Mouse (Mus musculus) heart, embryonic 11.5 days (tissue): Measurements from ENCODE around the gene Traf6. TPM values are rescaled to one million over a fixed set of nuclear protein-coding genes. Genes with fewer than 3 reads are reported as not detected.
A peak's percentile ranks its signal among the peaks of the same experiment; 100 is the strongest.

ENCODE experiments used
- ATAC-seq: fragments of 200-750 bp; cut with Nextera tagmentation; replicated peaks from 2 replicates; pipeline ENCODE4 v1.8.0; 2017; ENCODE audit warnings: moderate library complexity; ENCODE audit not compliant: insufficient number of reproducible peaks, low FRiP score, low TSS enrichment
- H3K27ac ChIP-seq: fragments of 300-500 bp; sonication (generic); 2 replicates; pipeline ENCODE4 v1.5.1; 2014; ENCODE audit warnings: mild to moderate bottlenecking, low read depth, low read length
- H3K27me3 ChIP-seq: fragments of 300-500 bp; sonication (generic); 2 replicates; pipeline ENCODE4 v1.6.1; 2014; ENCODE audit warnings: mild to moderate bottlenecking, low read length, mixed read lengths; ENCODE audit not compliant: control insufficient read depth, insufficient read depth
- H3K36me3 ChIP-seq: fragments of 300-500 bp; sonication (generic); 2 replicates; pipeline ENCODE4 v1.6.1; 2014; ENCODE audit warnings: mild to moderate bottlenecking, low read length, moderate library complexity, mixed read lengths; ENCODE audit not compliant: control insufficient read depth, insufficient read depth
- H3K4me1 ChIP-seq: fragments of 300-500 bp; sonication (generic); 2 replicates; pipeline ENCODE4 v1.6.1; 2014; ENCODE audit warnings: low read length; ENCODE audit not compliant: control insufficient read depth, insufficient read depth
- H3K4me2 ChIP-seq: fragments of 300-500 bp; sonication (generic); 2 replicates; pipeline ENCODE4 v1.6.1; 2014; ENCODE audit warnings: mild to moderate bottlenecking, moderate library complexity
- H3K4me3 ChIP-seq: fragments of 300-500 bp; sonication (generic); 2 replicates; pipeline ENCODE4 v1.5.1; 2014; ENCODE audit warnings: low read depth, low read length
- H3K9ac ChIP-seq: fragments of 300-500 bp; sonication (generic); 2 replicates; pipeline ENCODE4 v1.6.1; 2014; ENCODE audit warnings: mild to moderate bottlenecking, low read depth, low read length, moderate library complexity
- H3K9me3 ChIP-seq: fragments of 300-500 bp; sonication (generic); replicated peaks from 2 replicates; pipeline ENCODE4 v1.6.1; 2016; ENCODE audit warnings: low read length; ENCODE audit not compliant: control insufficient read depth
- WGBS: fragments of 180-500 bp; shearing (Covaris S2); extraction: QIAGEN DNeasy Blood & Tissue Kit; methylation state at CpG from one replicate; pipeline ENCODE4 v1.1.7; 2014; ENCODE audit not compliant: insufficient replicate concordance; 5-methylcytosine and 5-hydroxymethylcytosine counted together
- polyA plus RNA-seq: library from polyadenylated mRNA; unstranded; fragments of >200 nt; fragmentation: Nextera tagmentation; extraction: Ambion mirVana; gene quantifications from 2 replicates; pipeline ENCODE4 v1.2.1, GENCODE M21; 2014

The Traf6 gene
- polyA plus RNA-seq, 1 experiment from 2014 or later = 8.3 TPM

DNA sequence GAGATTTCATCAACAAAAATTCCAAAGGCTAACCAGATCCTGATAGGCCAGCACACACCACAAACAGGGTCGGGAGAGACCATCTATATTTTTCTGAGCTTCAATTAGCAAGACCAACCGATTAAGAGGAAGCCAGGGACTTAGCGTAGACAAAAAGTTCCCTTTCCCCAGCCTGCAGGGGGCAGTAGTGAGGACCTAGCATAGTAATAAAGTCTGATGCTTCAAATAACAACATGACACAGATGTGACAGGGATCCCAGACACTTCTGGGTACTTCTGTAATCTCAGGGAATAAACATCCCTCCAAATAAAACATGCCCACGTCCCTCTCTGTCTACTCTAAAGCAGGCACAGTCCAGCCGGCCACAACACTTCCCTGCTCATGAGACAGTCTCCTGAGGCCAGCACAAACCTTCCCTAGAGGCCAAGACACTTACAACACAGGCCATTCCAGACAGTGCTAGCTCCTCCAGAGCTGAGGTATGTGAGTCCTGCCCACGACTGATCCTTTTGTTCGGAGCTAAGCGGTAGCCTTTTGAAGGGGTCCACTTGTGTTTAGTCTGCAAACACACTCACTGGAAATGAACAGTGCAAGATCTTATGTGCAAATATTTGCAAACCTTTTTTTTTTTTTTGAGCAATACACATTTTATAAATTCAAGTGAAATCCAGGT lies 37.6 kb downstream of the Traf6 start:
- no peaks in the 10 kb centered on the region for H3K36me3 ChIP-seq
- H3K4me1 ChIP-seq = no peaks in the 10 kb centered on the region; the same call in 1 of the 2 replicates
- ATAC-seq = no peak
- H3K9me3 ChIP-seq = no peaks in the 10 kb centered on the region
- H3K27ac ChIP-seq = no peak overlapping the region
- no peak overlapping the region for H3K9ac ChIP-seq
- no peaks in the 10 kb centered on the region for H3K27me3 ChIP-seq
- 71% methylated on average over 8 of the region's 8 CpGs for WGBS
- H3K4me3 ChIP-seq = no peak overlapping the region
- no peak overlapping the region for H3K4me2 ChIP-seq

DNA sequence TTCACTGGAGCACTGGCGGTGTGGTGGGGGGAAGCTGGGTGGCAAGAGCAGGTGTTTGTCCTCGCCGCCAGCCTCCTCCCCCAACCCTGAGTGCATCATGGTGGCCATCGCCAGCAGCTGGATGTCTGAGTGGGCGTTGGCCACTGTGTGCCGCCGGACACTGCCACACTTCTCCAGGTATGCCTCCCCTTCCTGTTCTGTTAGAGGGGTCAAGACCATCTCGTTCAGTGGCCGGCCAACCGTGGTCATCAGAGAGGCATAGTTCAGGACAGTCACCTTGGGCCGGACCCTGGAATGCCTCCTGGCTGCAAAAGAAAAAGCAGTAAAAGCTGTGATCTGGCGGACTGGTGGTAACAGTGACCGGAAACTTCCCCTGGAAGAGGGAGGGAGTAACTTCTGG lies 38.9 kb downstream of the Traf6 start:
- WGBS = 88% methylated on average over 13 of the region's 13 CpGs
- Histone ChIP-seq H3K4me3 (no peak overlapping the region), H3K36me3 (no peaks in the 10 kb centered on the region), H3K4me1 (peaks cover under 1% of the 10 kb centered on the region), H3K27ac (no peak overlapping the region), H3K9me3 (no peaks in the 10 kb centered on the region), H3K4me2 (no peak overlapping the region), H3K27me3 (no peaks in the 10 kb centered on the region), H3K9ac (no peak overlapping the region)
- ATAC-seq = no peak

DNA sequence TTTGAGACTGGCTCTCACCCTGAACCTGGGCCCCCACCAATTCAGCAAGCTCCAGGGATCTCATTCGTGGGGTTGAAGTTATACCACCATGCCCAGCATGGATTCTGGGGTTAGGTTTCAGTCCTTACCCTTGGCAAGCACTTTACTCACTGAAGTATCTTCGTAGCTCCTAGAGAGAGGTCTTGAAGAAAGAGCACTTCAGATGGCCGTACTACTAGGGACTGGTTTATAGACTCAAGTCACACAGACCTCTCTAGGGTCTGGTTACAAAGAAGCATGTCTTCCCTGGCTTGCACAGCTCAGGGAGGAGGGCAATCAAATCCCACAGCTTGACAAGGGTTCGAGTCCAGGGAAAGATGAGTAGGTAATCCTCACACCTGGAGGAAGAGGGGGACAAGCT lies 43.6 kb downstream of the Traf6 start:
- Histone ChIP-seq H3K4me2 (no peak overlapping the region), H3K4me3 (no peak overlapping the region), H3K27ac (peak overlapping the region; percentile 65; the same call in 1 of the 2 replicates), H3K9ac (no peak overlapping the region), H3K4me1 (peaks cover 18% of the 10 kb centered on the region), H3K27me3 (no peaks in the 10 kb centered on the region), H3K36me3 (no peaks in the 10 kb centered on the region), H3K9me3 (no peaks in the 10 kb centered on the region)
- no peak for ATAC-seq
- WGBS = 83% methylated on average over 4 of the region's 4 CpGs

DNA sequence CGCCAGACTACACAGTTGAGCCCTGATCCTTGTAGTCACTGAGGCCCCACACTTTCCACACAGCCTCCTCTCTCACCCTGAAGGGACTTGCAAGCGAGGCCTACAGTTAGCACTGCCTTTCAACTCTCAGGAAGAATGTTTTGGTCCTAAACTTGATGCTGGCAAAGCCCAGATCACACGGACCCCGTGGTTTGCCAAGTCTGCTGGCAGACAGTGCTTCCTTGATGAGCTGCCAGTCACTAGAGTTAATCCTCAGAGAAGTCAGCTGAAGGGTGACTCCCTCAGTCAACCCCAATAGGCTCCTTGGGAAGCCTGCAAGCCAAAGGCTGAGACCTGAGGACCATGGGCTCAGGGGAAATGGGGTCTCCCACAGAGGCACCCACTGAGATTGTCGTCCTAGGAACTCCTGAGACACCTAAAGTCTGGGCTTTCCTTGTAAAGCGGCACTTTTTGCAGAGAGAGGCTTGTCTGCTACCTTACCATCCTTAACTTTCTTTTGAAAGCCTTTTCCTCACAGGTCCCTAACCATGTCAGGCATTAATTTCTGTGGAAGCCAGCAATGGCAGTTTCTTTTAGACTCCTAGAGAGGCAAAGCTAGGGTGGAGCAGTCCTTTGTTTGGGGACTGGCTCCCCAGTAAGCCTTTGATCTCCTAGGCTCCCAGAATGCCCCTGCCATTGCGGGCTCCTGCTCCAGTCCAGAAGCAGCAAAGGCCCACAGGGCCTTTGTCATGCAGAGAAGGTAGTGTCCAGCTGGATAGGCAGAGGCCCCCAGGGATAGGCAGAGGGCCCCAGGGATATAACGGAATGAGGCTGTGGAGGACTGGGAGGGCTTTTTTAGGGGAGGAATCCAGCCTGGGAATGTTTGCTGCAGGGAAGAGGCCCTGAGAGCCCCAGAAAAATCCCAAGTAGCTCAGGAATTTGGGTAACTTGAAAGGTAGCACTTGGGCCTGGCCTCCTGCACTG lies 44.4 kb downstream of the Traf6 start:
- H3K27me3 ChIP-seq = no peaks in the 10 kb centered on the region
- H3K27ac ChIP-seq = peak overlapping the region; percentile 65
- no peaks in the 10 kb centered on the region for H3K36me3 ChIP-seq
- peaks cover 18% of the 10 kb centered on the region for H3K4me1 ChIP-seq
- 45% methylated on average over 8 of the region's 8 CpGs for WGBS
- no peaks in the 10 kb centered on the region for H3K9me3 ChIP-seq
- ATAC-seq = no peak; the same call in 1 of the 2 replicates
- no peak overlapping the region for H3K4me2 ChIP-seq
- no peak overlapping the region for H3K4me3 ChIP-seq
- no peak overlapping the region for H3K9ac ChIP-seq

DNA sequence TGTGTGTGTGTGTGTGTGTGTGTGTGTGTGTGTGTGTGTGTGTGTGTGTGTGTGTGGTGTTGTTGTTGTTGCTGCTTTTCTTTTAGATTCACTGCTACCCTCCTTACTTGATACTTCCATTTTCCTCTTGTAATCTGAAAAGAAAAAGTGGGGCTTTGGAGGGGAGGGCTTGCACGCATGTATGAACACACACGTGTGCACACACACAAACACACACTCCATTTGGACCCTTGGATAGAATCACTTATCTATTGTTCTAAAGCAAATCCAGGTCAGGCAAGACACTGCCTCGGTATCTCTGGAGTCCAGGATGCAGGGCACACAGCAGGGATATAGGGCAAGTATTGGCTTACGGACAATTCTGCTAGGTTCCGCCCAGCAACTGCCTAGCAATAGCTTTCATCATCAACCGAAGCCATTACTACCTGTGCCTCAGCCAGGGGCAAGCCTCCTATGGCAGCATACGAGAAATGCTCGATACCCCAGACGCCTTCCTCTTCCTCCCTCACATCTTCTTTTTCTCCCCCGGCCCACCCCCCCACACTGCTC lies 45.2 kb downstream of the Traf6 start:
- no peak overlapping the region; the same call in 1 of the 2 replicates for H3K27ac ChIP-seq
- 67% methylated on average over 10 of the region's 10 CpGs for WGBS
- no peaks in the 10 kb centered on the region for H3K9me3 ChIP-seq
- H3K36me3 ChIP-seq = no peaks in the 10 kb centered on the region
- H3K9ac ChIP-seq = no peak overlapping the region
- no peak overlapping the region for H3K4me2 ChIP-seq
- no peak for ATAC-seq
- peaks cover 18% of the 10 kb centered on the region for H3K4me1 ChIP-seq
- H3K4me3 ChIP-seq = no peak overlapping the region
- no peaks in the 10 kb centered on the region for H3K27me3 ChIP-seq

DNA sequence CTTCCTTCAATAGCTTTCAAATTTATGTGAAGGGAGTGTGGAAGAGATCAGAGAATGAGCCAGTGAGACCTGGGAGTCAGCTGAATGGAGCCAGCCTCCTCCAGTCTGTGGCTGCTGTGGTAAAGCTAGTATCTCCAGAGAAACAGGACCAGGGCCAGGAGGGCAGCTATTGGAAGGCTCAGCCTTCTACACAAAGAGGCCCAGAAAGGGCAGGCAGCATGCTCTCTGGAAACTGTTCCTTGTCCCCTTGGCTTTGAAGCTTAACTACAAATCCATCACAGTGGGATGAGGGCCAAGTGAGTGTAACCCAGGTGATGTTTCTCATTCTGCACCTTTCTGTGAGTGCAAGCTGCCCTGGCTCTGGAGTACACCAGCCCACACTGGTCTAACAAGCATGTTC lies 49.6 kb downstream of the Traf6 start:
- H3K9me3 ChIP-seq = no peaks in the 10 kb centered on the region
- peaks cover 14% of the 10 kb centered on the region for H3K4me1 ChIP-seq
- no peaks in the 10 kb centered on the region for H3K36me3 ChIP-seq

DNA sequence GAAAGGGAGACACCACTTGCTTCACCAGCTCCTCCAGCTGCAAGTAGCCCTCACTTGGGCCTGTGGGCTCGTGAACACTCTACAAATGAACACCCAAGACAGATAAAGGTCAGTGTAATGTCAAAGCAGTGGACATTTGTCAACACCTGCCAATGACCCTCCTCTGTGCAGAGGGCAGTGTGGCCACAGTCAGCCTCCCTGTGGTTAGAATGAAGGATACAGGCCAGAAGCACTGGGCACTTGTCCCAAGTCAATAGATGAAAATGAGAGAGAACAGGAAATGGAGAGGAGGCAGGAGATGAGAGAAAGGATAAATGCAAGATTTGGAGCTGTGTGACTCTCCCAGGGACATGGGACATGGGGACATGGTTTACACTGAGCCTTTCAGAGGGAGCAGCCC lies 51.2 kb downstream of the Traf6 start:
- ATAC-seq = no peak
- no peaks in the 10 kb centered on the region for H3K27me3 ChIP-seq
- H3K9ac ChIP-seq = no peak overlapping the region
- WGBS = 27% methylated on average over 1 of the region's 1 CpGs
- H3K27ac ChIP-seq = no peak overlapping the region
- no peaks in the 10 kb centered on the region for H3K9me3 ChIP-seq
- no peak overlapping the region for H3K4me3 ChIP-seq
- no peak overlapping the region for H3K4me2 ChIP-seq
- no peaks in the 10 kb centered on the region for H3K36me3 ChIP-seq
- 0 out of 2 replicates have a peak, but pooled peaks cover 3% of the 10 kb centered on the region for H3K4me1 ChIP-seq

More for the DNA sequence above, 49.6 kb downstream of the Traf6 start:
- H3K27ac ChIP-seq = no peak overlapping the region
- ATAC-seq = no peak
- H3K27me3 ChIP-seq = no peaks in the 10 kb centered on the region
- H3K4me2 ChIP-seq = no peak overlapping the region
- no peak overlapping the region for H3K4me3 ChIP-seq
- H3K9ac ChIP-seq = no peak overlapping the region

DNA sequence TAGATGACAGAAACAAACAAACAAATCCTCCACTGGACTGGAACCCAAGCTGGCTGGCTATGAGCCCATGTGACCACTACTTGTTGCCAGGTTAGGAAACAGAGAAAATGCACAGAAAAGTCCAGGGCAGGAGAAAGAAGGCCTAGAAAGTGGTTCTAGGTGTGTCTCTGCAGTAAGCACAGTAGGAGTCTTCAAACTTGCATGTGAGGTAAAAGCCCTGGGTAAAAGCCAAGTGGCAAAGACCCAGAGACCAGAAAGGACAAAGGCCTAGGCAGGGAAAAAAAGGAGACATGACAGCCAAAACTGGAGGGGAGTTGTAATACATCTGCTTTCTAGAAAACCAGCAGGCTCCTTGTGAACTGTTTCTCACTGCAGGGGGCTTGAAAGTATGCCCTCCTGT lies 52.7 kb downstream of the Traf6 start:
- H3K9ac ChIP-seq = no peak overlapping the region
- 0 out of 2 replicates have a peak, but pooled peaks cover 3% of the 10 kb centered on the region for H3K4me1 ChIP-seq
- H3K9me3 ChIP-seq = no peaks in the 10 kb centered on the region
- no peaks in the 10 kb centered on the region for H3K27me3 ChIP-seq
- H3K36me3 ChIP-seq = no peaks in the 10 kb centered on the region
- H3K4me3 ChIP-seq = no peak overlapping the region
- no peak overlapping the region for H3K27ac ChIP-seq
- no peak for ATAC-seq
- no peak overlapping the region for H3K4me2 ChIP-seq
